21 mouse cellular contexts compared by ENCODE assay signal in genomic region chr2:135998886-135999285, GRCm38 (mm10). TPM values are rescaled to one million over a fixed set of nuclear protein-coding genes. Genes with fewer than 3 reads are reported as not detected.
"Had no signal": no experiment of that assay in that cellular context is flagged by ENCODE, and none has a peak within 500 bp of the region (broad histone marks: within the 10 kb centered on the region; RNA-seq: fewer than 3 reads in every experiment).

No protein-coding gene starts in this region.

- H3K36me3 ChIP-seq: limb, embryonic 12.5 days; limb, embryonic 15.5 days; stomach, embryonic 15.5 days had no signal

- H3K4me1 ChIP-seq: kidney, embryonic 15.5 days; limb, embryonic 12.5 days; stomach, embryonic 15.5 days had no signal

- H3K9me3 ChIP-seq: kidney, embryonic 15.5 days; limb, embryonic 12.5 days; limb, embryonic 15.5 days; midbrain, embryonic 12.5 days; midbrain, embryonic 15.5 days; stomach, embryonic 15.5 days had no signal

- H3K27me3 ChIP-seq: kidney, embryonic 15.5 days; limb, embryonic 12.5 days; limb, embryonic 15.5 days; midbrain, embryonic 12.5 days; midbrain, embryonic 15.5 days; stomach, embryonic 15.5 days had no signal

- H3K9ac ChIP-seq: kidney, embryonic 15.5 days; limb, embryonic 12.5 days; limb, embryonic 15.5 days; liver, embryonic 14.5 days; liver, postnatal 0 days; lung, embryonic 14.5 days; midbrain, embryonic 12.5 days; midbrain, embryonic 15.5 days; stomach, embryonic 15.5 days had no signal

- H3K27ac ChIP-seq: kidney, embryonic 15.5 days; limb, embryonic 12.5 days; limb, embryonic 15.5 days; liver, embryonic 14.5 days; macrophage; midbrain, embryonic 12.5 days; stomach, embryonic 15.5 days had no signal

- H3K4me3 ChIP-seq: kidney, embryonic 15.5 days; limb, embryonic 12.5 days; limb, embryonic 15.5 days; midbrain, embryonic 12.5 days; midbrain, embryonic 15.5 days; stomach, embryonic 15.5 days had no signal

- ATAC-seq: liver, postnatal 0 days; lung, postnatal 0 days; midbrain, embryonic 15.5 days had no signal

- H3K4me2 ChIP-seq: kidney, embryonic 15.5 days; limb, embryonic 12.5 days; limb, embryonic 15.5 days; liver, embryonic 11.5 days; lung, embryonic 14.5 days; midbrain, embryonic 12.5 days; midbrain, embryonic 15.5 days; stomach, embryonic 15.5 days had no signal

- DNase-seq: kidney, adult 8-10 months; kidney, postnatal 10 days; kidney, postnatal 4 days; left cerebral cortex, postnatal 4 days; liver, postnatal 0 days; lung, embryonic 14.5 days; retina, postnatal 1 day; right cerebral cortex, postnatal 25 days; spleen, adult 18-20 months; thymus, postnatal 25 days had no signal

RNA-seq across cellular contexts. Expression of gene Lamp5, which starts 53.2 kb away (rescaled TPM):
- polyA plus RNA-seq: liver, postnatal 0 days; lung, postnatal 0 days; macrophage; thymus, postnatal 0 days had no signal
